Mouse (Mus musculus) heart, postnatal 25 days (tissue): ENCODE results near the gene Sema4d. TPM values are rescaled to one million over a fixed set of nuclear protein-coding genes. Genes with fewer than 3 reads are reported as not detected.

Experiments used
- DNase-seq: peaks from one replicate; pipeline ENCODE4 v3.0.0; 2022; ENCODE audit warnings: low spot score
- intact Hi-C: fragments of 180-260 bp; cut with DNase I; formaldehyde crosslinking; loops from one replicate; pipeline ENCODE4 v1.15.1; 2025
- total RNA-seq, 2 experiments: library from RNA; stranded (reverse); gene quantifications; 2 replicates each; pipeline ENCODE4 v1.2.3; 2021

Sema4d gene
- total RNA-seq, 2 experiments from 2014 or later = 61.6 to 70.0 TPM

DNA sequence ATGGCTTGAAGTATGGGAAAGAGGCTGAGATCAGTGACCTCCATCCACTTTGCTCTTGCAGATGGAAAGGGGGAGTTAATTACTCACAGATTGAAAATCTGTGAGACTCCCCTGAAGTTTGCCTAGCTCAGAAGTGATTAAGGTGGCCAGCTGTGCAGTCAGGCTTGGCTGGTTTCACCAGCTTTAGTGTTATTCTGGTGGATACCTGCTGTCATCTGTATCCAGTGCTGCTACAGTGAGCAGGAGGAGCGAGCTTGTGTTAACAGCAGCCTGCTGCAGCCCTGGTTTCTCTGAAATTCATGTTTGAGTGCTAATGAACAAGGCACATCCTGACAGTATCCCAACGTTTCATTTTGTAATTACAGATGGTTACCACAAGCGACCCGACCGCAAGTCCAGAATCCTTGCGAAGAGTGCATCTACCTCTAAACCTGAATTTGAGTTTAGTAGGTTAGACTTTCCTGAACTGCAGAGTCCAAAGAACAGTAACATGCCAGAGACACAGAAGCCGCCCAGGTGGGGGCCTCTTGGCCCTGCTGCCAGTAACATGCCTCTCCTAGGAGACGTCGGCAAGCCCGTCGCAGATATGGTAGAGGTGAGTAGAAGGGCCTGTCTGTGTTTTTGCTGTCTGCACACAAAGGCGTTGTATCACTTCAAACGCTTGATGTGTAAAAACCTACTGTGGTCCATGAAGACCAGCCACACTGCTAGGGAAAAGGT lies 136.9 kb downstream of the Sema4d start:
- intact Hi-C loops = no loop called here
- DNase-seq = no peak

DNA sequence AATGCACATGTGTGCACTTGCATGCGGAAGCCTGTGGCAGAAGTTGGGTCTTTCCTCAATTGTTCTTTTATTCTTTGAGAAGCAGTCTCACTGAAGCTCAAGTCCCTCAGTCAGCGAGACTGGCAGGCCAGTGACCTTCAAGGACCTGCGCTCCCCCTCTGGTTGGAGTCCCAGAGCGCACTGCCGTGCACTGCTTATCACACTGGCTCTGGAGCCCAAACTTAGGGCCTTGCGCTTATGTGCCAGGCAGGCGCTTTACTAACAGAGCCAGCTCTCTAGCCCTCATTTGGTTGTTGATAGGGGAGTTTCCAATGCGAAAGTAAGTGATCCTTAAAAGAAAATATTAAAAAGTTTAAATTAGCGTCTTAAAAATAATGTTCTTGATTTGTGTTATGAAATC lies 139.6 kb downstream of the Sema4d start:
- intact Hi-C loops = no loop called here
- DNase-seq = no peak

DNA sequence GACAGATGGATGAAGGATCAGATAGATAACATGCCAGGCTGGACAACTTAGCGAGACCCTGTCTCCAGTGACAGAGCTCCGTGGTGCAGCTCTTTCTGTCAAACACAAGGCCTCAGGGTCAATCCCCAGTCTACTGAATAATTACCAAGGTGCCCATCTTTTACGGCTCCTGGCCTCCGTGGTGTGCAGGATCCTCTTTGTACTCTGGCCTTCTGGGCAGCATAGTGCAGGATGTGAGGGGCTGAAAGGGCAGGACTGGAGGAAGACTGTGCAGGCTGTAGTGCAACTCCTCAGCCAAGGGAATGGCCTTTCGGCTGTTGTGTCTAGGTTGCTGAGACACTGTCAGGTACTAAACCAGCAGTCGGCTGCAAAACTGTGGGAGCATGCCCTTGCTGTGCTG lies 140.4 kb downstream of the Sema4d start:
- DNase-seq = no peak
- intact Hi-C loops = no loop called here

DNA sequence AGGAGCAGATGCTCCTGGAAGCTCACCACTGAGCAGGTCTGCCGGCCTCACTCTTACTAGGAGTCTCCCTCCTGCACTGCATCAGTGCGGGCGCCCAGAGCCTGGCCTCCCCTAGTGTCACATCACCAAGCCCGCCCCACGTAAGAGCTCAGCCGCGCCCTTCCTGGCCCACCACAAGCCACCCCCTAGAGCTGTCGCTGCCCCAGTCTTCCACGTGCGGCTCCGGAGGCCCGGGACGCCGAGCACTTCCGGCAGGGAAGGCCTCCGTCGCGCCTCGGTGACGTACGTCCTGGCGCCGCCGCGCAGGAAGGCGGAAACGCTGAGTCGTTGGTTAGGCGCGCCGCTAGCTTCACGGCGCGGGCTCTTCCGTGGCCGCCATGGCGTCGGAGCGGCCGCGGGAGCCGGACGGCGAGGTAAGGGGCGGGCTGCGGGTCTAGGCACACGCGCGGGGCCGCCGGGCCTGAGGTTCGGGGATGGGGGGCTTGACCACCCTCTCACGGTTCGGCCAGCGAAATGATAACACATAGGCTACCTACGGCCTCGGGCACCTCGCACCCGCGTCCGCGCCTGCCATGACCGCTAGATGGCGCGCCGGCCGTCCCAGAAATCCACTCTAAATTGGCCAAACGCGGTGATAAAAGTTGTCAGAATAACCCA lies 142.0 kb downstream of the Sema4d start, which contains the start of gene Secisbp2:
Secisbp2 (plus strand) TSS at position 290 of the 657 bp plus-strand sequence.
- peak; percentile 89 for DNase-seq
- intact Hi-C loops = no loop called here

DNA sequence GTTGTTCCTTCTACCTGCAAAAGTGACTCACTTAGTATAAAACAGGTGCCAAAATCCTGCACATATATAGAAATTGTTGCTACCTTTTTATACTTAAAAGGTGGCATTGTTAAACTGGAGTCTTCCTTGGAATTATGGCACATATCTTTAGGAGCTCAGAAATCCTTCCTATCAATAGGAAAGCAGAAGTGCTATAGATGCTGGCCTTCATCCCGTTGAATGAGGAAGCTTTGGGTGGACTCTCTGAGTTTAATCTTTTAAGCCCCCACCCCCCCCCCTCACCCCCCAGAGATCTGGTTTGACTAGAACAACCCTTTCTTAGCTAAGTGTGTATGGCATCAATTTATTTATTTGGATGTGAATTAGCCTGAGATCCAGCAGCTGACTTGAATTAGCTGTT lies 143.8 kb downstream of the Sema4d start:
- intact Hi-C loops = loop anchor here (10.0 kb wide), 1 partner anchor 545 kb away; the partner anchor contains the start of gene Spin1
- no peak for DNase-seq

DNA sequence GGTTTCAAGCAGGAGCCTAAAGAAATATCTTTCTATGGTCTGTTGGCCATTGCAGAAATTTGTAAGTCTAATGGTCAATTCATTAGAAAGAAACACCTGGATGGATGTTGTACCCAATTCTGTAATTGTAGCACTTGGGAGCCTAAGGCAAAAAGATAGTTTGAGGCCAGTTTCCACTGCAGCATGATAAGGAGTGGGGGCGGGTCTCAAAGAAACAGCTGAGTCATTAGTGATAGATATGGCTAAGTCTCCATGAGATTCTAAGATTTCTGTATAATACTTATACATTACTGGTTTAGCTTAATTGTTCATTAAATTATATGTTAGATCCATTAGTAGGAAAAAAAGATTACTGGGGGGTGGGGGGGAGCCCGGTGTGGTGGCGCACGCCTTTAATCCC lies 145.3 kb downstream of the Sema4d start:
- intact Hi-C loops = loop anchor here (10.0 kb wide), 1 partner anchor 543 kb away; the partner anchor contains the start of gene Spin1
- no peak for DNase-seq

DNA sequence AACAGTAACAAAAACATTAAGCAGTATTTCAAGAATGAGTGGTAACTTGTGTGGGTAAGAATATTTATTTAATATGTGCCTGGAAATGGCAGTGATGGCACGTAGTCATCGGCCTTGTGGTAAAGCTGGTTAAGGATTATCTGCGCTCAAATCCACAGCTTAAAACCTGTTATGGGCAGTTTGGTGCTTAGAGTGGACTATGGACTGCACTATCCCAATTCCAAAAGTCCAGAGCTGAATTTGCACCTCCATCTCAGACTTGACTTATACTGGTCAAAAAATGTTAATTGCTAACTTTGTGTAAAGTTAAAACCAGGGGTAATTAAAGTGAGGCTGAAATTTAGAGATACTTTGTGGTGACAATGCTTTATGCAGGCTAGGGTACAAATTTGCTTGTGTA lies 145.8 kb downstream of the Sema4d start:
- intact Hi-C loops = loop anchor here (10.0 kb wide), 1 partner anchor 543 kb away; the partner anchor contains the start of gene Spin1
- DNase-seq = no peak

DNA sequence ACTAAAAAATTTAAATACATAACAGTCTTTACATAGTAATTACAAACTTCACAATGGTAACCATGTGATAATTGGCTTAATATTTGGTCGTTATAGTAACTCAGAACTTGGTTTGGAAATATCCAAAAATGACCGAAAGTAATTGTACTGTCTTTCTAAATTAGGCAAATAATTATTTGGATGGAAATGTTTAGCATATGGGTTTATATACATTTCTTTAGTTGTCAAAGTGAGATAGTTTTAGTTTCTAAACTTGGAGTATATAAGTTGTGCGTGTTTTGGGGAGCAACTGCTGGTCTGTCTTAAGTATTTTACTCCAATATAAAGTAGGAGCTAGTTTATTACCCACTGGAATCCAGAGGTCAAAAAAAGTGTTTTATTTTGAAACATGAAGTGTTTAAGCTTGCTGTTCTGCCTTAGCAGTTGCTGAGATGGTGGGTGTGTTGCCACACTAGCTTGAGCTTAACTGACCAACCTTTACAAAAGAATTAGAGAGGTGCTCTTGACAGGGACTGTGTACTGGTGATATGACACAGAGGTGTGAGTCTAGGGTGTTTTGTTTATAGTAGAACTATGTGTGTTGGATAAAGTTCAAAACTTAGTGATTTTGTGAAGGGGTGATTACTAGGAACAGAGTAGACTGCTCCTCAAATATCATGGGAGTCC lies 147.1 kb downstream of the Sema4d start:
- intact Hi-C loops = loop anchor here (10.0 kb wide), 1 partner anchor 542 kb away; the partner anchor contains the start of gene Spin1
- DNase-seq = no peak

DNA sequence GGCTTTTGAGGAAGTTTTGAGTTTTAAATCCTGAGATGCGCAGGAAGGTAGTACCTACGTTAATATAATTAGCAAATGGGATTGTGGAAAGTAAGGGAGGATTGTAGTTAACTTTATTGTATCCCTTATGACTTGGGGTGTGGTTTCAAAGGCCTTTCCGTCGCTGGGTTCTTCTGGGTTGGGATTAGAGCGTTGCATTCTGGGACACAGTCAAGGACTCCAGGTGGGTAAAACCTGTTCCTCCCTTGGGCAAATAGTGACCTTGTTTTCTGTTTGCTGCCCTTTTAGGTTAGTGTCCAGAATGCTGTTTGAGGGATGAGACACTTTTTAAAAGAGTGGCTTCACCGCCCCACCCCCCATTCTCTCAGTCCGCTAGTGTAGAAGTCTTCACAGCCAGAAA lies 147.7 kb downstream of the Sema4d start:
- intact Hi-C loops = loop anchor here (10.0 kb wide), 1 partner anchor 541 kb away; the partner anchor contains the start of gene Spin1
- no peak for DNase-seq

DNA sequence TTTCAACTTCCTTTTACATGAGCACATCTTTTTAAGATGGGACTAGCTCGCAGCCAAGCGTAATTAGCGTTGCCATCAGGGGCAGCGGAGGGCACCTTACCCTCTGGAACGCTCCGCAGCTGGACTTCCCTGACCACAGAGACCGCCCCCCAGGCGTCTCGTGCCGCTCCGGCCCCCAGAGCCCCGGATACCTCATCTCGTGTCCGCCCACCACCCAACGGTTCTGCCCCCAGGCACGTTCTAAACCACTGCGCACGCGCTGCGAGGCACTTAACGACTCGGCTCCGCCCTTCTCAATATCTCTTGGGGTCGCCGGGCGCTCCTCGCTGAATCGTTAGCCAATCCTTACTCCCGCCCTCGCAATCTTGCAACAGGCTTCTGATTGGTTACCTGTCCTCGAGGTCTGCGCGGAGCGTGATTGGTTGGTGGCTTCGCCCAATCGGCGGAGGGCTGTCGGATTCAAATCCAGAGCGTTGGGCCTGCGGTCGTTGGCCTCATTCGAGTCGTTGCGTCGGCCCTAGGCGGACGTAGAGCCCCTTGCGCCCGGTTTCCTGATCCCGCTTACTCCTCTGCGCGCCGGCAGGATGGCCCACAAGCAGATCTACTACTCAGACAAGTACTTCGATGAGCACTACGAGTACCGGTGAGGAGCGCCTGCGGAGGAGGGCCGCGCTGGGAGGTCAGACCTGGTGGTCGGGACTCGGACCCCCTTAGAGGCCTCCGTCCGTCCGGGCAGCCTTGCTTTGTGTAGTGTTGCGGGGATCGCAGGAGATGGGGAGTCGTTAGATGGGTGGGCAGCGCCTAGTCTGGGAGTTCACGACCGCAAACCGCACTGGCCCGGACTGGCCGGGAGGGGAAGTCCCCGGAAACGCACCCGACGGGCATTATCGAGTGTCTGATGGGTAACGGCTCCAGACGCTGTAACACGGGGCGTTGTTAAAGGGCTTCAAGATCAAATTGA lies 148.4 kb downstream of the Sema4d start, which contains the start of gene Cks2:
Cks2 (plus strand) TSS at position 404 of the 961 bp plus-strand sequence.
- intact Hi-C loops = loop anchor here (10.0 kb wide), 1 partner anchor 540 kb away; the partner anchor contains the start of gene Spin1
- peak; percentile 95 for DNase-seq

DNA sequence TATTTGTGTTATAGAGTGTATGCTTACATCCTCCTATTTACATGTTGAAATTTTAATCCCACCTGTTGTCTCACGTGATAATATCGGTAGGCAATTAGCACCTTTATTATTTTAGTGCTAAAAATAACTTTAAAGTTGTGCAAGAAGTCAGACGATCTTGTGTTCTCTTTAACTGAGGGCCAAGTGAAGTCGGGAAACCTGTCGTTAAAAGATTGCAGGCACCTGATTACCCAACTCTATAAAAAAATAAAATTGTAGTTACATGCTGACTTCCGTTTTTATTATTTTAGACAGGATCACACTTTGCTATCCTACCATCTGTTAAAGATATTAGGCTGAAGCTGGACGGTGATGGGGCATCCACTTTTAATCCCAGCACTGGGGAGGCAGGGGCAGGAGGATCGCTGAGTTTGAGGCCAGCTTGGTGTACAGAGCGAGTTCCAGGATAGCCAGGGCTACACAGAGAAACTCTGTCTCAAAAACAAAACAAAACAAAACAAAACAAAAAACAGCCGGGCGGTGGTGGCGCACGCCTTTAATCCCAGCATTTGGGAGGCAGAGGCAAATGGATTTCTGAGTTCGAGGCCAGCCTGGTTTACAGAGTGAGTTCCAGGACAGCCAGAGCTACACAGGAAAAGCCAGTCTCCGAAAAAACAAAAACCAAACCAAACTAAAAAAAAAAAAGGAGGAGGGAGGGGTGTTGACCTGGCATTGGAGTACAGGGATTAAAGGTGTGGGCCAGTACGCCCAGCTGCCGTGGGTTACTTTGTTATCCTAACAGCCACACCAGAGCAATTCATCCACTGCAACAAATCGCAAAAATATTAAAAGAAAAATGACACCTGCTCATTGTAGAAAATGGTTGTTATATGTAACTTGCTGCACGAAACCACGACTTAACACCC lies 149.4 kb downstream of the Sema4d start:
- DNase-seq = no peak
- intact Hi-C loops = loop anchor here (10.0 kb wide), 1 partner anchor 539 kb away; the partner anchor contains the start of gene Spin1

DNA sequence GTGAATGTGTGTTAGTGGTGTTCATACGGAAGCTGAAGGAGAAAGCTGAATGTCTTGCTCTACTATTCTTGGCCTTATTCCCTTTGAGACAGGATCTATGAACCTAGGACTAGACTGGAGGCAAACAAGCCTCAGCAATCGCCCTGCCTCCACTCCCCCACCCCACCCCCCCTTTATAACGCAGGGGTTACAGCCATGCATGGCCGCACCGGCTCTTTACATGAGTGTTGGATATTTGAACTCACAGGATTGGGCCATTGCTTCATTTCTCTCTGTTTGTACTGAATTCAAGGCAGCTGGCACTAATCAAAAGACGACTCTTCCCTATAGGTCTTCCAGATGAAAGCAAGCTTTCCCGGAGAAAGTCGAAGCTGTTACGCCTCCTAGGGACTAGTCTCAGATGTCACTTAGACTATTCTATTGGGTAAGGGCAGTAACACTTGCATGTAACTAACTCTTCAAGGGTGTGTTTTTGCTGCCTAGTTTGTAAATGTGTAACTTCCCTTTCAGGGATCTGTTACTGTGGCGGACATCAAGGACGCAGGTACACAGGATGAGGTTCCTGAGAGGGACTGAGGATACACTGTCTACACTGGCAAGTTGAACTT lies 151.3 kb downstream of the Sema4d start:
- intact Hi-C loops = loop anchor here (10.0 kb wide), 1 partner anchor 537 kb away; the partner anchor contains the start of gene Spin1
- no peak for DNase-seq

DNA sequence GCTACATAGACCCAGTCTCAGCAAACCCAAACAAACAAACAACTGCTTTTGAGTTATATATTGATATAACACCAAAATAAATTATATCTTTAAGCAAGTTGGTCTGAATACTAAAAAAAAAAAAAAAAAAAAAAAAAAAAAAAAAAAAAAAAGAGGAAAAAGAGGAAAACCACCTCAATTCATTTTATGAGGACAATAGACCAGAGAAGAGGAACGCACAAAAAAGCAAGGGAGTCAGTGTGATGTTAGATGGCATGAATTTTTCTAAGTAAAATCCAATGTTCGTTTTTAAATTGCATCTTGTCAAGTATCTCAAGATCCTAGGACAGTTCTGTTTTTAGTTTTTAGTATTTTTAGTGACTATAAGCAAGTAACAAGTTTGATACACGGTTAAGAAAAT lies 152.1 kb downstream of the Sema4d start:
- DNase-seq = no peak
- intact Hi-C loops = loop anchor here (10.0 kb wide), 1 partner anchor 537 kb away; the partner anchor contains the start of gene Spin1

DNA sequence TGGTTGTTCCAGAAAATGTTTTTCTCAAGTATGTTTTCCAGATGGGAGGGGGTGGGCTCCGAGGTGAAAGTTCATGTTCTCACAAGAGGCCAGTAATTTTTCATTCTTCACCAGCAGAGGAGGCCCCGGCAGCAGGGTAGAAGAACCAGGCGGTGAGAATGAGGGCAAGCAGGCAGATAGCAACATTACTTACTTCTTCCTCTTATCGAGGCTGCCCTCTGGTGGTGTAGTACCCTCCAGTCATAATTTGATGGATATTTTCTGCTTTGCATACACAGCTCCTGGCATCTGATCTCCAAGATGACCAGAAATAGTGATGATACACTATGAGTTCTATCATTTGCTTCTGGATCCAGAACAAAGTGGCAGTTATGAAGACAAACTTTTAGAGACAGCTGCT lies 154.6 kb downstream of the Sema4d start:
- DNase-seq = no peak
- intact Hi-C loops = no loop called here
